Mouse (Mus musculus) olfactory bulb, adult 2 months (tissue): ENCODE results near the gene Tead3.

Experiments used
- CTCF ChIP-seq: fragments of 200-500 bp; IDR thresholded peaks from 2 replicates; pipeline ENCODE4 v1.5.1; 2012; ENCODE audit warnings: low read depth, mild to moderate bottlenecking, low read length, moderate library complexity; ENCODE audit not compliant: insufficient read depth
- POLR2A ChIP-seq: fragments of 200-500 bp; IDR thresholded peaks from 2 replicates; pipeline ENCODE4 v1.6.1; 2012; ENCODE audit warnings: mild to moderate bottlenecking, low read depth, low read length, moderate library complexity; ENCODE audit not compliant: insufficient read depth

GRCm38 (mm10) chr17:28391568-28392432 is 41.2 kb upstream of the Tead3 start:
- TF ChIP-seq CTCF (no peak), POLR2A (no peak)
